Mouse (Mus musculus) stomach, embryonic 16.5 days (tissue): Measurements from ENCODE around the gene Syt14. TPM values are rescaled to one million over a fixed set of nuclear protein-coding genes. Genes with fewer than 3 reads are reported as not detected.

ENCODE experiments used
- ATAC-seq: fragments of 200-750 bp; cut with Nextera tagmentation; 2 replicates; pipeline ENCODE4 v1.8.0; 2017; ENCODE audit warnings: moderate number of reproducible peaks, moderate TSS enrichment; ENCODE audit not compliant: insufficient read depth, low FRiP score
- H3K27ac ChIP-seq: fragments of 300-500 bp; sonication (generic); 2 replicates; pipeline ENCODE4 v1.5.1; 2014; ENCODE audit warnings: low read length
- H3K27me3 ChIP-seq: fragments of 300-500 bp; sonication (generic); 2 replicates; pipeline ENCODE4 v1.6.1; 2014; ENCODE audit warnings: low read length, control low read depth, mixed read lengths; ENCODE audit not compliant: control insufficient read depth, insufficient read depth
- H3K36me3 ChIP-seq: fragments of 300-500 bp; sonication (generic); 2 replicates; pipeline ENCODE4 v1.6.1; 2014; ENCODE audit warnings: low read length; ENCODE audit not compliant: control insufficient read depth, insufficient read depth
- H3K4me1 ChIP-seq: fragments of 300-500 bp; sonication (generic); 2 replicates; pipeline ENCODE4 v1.6.1; 2014; ENCODE audit warnings: low read length, control low read depth, mixed read lengths; ENCODE audit not compliant: control insufficient read depth, insufficient read depth
- H3K4me2 ChIP-seq: fragments of 300-500 bp; sonication (generic); 2 replicates; pipeline ENCODE4 v1.6.1; 2014; ENCODE audit warnings: low read depth, low read length, mixed read lengths
- H3K4me3 ChIP-seq: fragments of 300-500 bp; sonication (generic); replicated peaks from 2 replicates; pipeline ENCODE4 v1.5.1; 2014; ENCODE audit warnings: mild to moderate bottlenecking, low read length
- H3K9ac ChIP-seq: fragments of 300-500 bp; sonication (generic); 2 replicates; pipeline ENCODE4 v1.6.1; 2014; ENCODE audit warnings: low read length
- H3K9me3 ChIP-seq: fragments of 300-500 bp; sonication (generic); replicated peaks from 2 replicates; pipeline ENCODE4 v1.6.1; 2016; ENCODE audit warnings: low read length, control low read depth; ENCODE audit not compliant: control insufficient read depth
- WGBS: fragments of 180-500 bp; shearing (Covaris S2); extraction: QIAGEN DNeasy Blood & Tissue Kit; methylation state at CpG from one replicate; pipeline ENCODE4 v1.1.7; 2014; 5-methylcytosine and 5-hydroxymethylcytosine counted together
- polyA plus RNA-seq: library from polyadenylated mRNA; unstranded; fragments of >200 nt; fragmentation: Nextera tagmentation; extraction: Ambion mirVana; gene quantifications from 2 replicates; pipeline ENCODE4 v1.2.1, GENCODE M21; 2015

The Syt14 gene
- polyA plus RNA-seq, 1 experiment from 2014 or later = 1.3 TPM

DNA sequence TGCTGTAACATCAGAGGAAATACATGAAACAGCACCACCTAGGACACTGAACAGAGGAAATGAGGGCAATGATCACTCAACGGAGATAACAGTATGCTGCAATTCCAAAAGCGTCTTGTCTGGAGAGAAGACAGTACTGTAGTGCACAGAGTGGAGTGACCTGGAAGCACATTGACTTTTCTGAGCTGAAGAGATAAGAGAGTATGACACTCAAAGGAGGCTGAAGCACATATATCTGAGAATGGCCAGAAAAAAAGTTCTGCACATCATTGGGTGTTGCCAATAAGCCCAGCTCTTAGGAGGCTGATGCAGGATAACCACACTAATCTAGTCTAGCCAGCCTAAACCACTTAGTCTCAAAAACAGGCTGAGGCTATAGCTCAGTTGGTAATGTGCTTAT is 34.0 kb downstream of the Syt14 start:
- Histone ChIP-seq H3K4me2 (no peak overlapping the region), H3K36me3 (no peaks in the 10 kb centered on the region), H3K4me3 (no peak overlapping the region), H3K27ac (no peak overlapping the region), H3K4me1 (no peaks in the 10 kb centered on the region), H3K27me3 (no peaks in the 10 kb centered on the region), H3K9me3 (no peaks in the 10 kb centered on the region), H3K9ac (no peak overlapping the region)
- 74% methylated on average over 2 of the region's 2 CpGs for WGBS
- peak; percentile 66; the same call in 1 of the 2 replicates for ATAC-seq

DNA sequence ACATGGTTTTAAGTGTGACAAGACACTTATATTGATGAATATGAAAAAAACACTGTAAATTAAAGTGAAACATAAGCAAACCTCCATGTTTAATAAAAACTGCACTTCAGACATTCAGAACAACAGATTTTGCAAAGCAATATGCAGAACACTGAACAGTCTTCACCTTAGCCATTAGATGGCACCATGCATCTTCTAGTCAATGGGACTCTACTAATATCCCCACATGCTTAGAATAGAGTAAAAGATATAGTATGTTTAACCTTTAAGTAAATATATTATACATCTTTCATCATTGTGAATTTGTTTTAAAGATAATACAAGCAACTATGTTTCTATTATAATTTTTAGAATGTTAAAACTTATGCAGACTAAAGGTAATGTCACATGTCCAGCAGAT is 34.7 kb downstream of the Syt14 start:
- no peak overlapping the region for H3K27ac ChIP-seq
- no peak for ATAC-seq
- H3K9ac ChIP-seq = no peak overlapping the region
- H3K4me1 ChIP-seq = no peaks in the 10 kb centered on the region
- H3K27me3 ChIP-seq = no peaks in the 10 kb centered on the region
- no peaks in the 10 kb centered on the region for H3K9me3 ChIP-seq
- H3K4me2 ChIP-seq = no peak overlapping the region
- H3K4me3 ChIP-seq = no peak overlapping the region
- no peaks in the 10 kb centered on the region for H3K36me3 ChIP-seq

DNA sequence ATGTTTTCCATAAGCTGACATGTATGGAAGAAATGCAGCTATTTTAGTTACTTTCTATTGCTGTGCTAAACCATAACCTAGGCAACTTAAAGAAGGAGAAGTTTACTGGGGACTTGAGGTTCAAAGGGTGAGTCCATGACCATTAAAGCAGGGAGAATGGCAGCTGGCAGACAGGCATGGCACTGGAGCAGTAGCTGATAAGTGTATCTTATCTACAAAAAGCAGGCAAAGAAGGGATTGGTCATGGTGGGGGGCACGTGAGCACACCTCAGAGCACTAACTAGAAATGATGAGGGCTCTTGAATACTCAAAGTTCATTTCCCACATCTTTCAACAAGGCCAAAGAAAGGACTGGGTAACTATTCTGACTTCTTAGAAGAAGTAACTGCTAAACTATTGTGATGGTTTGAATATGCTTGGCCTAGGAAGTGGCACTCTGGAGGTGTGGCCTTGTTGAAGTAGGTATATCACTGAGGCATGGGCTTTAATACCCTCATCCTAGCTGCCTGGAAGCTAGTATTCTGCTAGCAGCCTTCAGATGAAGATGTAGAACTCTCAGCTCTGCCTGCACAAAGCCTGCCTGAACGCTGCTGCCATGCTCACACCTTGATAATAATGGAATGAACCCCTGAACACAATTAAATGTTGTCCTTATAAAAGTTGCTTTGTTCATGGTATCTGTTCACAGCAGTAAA is 41.2 kb downstream of the Syt14 start:
- H3K4me1 ChIP-seq = no peaks in the 10 kb centered on the region
- no peaks in the 10 kb centered on the region for H3K27me3 ChIP-seq
- 80% methylated on average over 2 of the region's 2 CpGs for WGBS
- H3K9me3 ChIP-seq = no peaks in the 10 kb centered on the region
- H3K9ac ChIP-seq = no peak overlapping the region
- no peak overlapping the region for H3K4me2 ChIP-seq
- no peak overlapping the region for H3K4me3 ChIP-seq
- no peak overlapping the region for H3K27ac ChIP-seq
- no peaks in the 10 kb centered on the region for H3K36me3 ChIP-seq
- ATAC-seq = no peak; the same call in 1 of the 2 replicates

DNA sequence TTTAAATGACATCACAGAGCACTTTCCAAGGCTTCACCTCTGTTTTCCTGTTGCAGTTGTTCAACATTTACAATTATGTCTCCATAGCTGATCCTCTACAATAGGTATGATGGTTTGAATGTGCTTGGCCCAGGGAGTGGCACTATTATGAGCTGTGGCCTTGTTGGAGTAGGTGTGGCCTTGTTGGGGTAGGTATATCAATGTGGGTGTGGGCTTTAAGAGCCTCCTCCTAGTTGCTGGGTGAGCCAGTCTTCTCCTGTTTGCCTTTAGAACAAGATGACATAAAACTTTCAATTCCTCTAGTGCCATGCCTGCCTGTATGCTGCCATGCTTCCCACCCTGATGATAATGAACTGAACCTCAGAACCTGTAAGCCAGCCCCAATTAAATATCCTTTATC is 42.1 kb downstream of the Syt14 start:
- H3K4me3 ChIP-seq = no peak overlapping the region
- no peak overlapping the region for H3K9ac ChIP-seq
- no peaks in the 10 kb centered on the region for H3K27me3 ChIP-seq
- no peaks in the 10 kb centered on the region for H3K9me3 ChIP-seq
- ATAC-seq = peak; percentile 68; the same call in 1 of the 2 replicates
- no peak overlapping the region for H3K27ac ChIP-seq
- H3K36me3 ChIP-seq = no peaks in the 10 kb centered on the region
- H3K4me1 ChIP-seq = no peaks in the 10 kb centered on the region
- no peak overlapping the region for H3K4me2 ChIP-seq

DNA sequence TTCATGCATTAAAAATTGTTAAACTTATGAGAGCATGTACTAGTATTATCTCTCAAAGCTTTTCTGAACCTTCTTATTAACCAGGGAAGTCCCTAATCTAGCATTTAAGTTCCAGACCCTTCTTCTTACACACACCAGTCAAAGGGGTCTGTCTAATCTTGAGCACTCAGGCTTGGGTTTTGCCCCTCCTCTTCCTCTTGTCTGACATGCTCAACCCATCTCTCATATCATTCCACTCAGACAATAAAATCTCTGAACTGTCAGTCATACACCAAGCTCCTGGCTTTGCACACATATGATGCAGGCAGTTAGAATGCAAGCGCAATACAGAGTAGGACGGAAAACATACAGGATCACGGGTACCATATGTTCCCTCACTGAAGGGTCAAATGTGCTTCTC is 48.4 kb downstream of the Syt14 start:
- no peak for ATAC-seq
- WGBS = 92% methylated on average over 3 of the region's 3 CpGs

DNA sequence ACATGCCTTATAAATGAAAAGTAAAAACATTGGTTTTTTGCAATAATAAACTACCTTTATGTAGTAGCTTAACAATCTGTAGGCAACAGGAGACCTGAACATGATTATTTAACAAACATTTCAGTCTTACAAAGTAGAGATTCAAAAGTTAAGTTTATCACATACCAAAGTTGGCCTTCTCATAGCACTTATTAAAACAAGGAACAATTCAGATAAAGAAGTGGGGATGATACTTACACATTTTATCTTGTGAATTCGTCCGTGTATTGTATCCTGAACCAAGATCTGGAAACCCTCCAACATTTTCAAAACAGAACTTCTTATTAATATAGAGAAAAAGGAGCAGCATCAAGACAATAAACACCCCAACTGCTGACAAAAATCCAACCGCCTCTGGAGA is 49.1 kb downstream of the Syt14 start:
- H3K9ac ChIP-seq = no peak overlapping the region
- no peak for ATAC-seq
- WGBS = 66% methylated on average over 3 of the region's 3 CpGs
- H3K9me3 ChIP-seq = no peaks in the 10 kb centered on the region
- H3K4me2 ChIP-seq = no peak overlapping the region
- H3K36me3 ChIP-seq = no peaks in the 10 kb centered on the region
- no peaks in the 10 kb centered on the region for H3K4me1 ChIP-seq
- H3K4me3 ChIP-seq = no peak overlapping the region
- no peaks in the 10 kb centered on the region for H3K27me3 ChIP-seq
- no peak overlapping the region for H3K27ac ChIP-seq

More for the DNA sequence above, 48.4 kb downstream of the Syt14 start:
- H3K36me3 ChIP-seq = no peaks in the 10 kb centered on the region
- no peak overlapping the region for H3K4me3 ChIP-seq
- no peaks in the 10 kb centered on the region for H3K27me3 ChIP-seq
- no peak overlapping the region for H3K9ac ChIP-seq
- H3K9me3 ChIP-seq = no peaks in the 10 kb centered on the region
- H3K4me1 ChIP-seq = no peaks in the 10 kb centered on the region
- H3K27ac ChIP-seq = no peak overlapping the region
- no peak overlapping the region for H3K4me2 ChIP-seq

DNA sequence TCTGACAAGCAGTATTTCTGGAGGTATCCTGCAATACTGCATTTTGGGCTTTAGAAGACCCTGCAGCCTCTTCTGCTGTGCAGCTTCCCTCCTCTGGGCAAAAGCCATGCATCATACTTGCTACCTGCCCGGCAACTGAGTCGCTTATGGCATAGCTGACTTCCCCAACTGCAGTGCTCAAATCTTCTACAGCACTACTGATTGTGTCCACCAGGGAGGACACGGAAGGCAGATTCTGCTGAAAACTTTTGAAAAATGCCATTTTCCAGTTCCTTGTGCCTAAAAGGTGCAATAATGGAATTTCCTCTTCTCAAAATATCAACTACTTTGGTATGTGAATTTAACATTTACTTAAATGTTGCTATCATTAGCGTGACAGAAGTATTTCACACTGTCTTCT is 51.2 kb downstream of the Syt14 start:
- Histone ChIP-seq H3K9me3 (no peaks in the 10 kb centered on the region), H3K4me2 (no peak overlapping the region), H3K4me1 (no peaks in the 10 kb centered on the region), H3K36me3 (no peaks in the 10 kb centered on the region), H3K4me3 (no peak overlapping the region), H3K27me3 (no peaks in the 10 kb centered on the region), H3K27ac (no peak overlapping the region), H3K9ac (no peak overlapping the region)
- no peak for ATAC-seq
- WGBS = 77% methylated on average over 4 of the region's 4 CpGs

DNA sequence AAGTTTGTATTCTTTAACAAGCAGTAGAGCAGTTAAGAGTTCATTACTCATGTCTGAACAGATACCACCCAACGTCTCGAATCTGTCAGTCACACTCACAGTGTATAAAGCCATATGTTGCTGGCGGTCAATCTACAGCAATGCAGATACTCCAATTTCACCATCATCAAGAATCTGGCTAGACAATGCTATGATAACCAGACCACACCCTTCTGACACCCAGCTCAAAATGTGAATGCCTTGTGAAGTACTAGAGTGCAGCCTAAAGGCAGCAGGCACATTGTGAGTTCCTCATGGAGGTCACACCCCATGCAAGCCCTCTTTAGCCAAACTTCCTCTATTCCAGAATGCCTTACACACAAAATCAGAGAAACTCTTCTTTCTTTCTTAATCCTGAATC is 53.9 kb downstream of the Syt14 start:
- Histone ChIP-seq H3K27me3 (no peaks in the 10 kb centered on the region), H3K9ac (no peak overlapping the region), H3K4me2 (no peak overlapping the region), H3K36me3 (no peaks in the 10 kb centered on the region), H3K4me1 (no peaks in the 10 kb centered on the region), H3K9me3 (no peaks in the 10 kb centered on the region), H3K4me3 (no peak overlapping the region), H3K27ac (no peak overlapping the region)
- no peak for ATAC-seq
- WGBS = 84% methylated on average over 3 of the region's 3 CpGs

DNA sequence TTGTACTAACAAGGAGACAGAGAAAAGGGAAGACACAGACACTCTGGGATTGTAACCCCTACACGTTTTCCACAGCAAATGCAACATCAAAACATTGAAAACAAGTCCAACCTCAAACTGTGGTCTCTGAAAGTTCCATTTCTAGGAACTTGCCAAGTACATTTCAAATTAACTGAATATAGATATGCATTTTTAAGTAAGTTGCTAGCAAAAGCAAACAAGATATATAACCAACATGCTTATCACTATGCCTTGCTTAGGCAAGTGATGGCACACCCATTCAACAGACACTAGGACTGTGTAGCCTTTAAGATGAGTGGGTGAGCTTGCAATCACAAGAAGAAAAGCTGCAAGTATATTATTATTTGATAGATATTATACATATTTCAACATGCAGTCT is 54.5 kb downstream of the Syt14 start:
- Histone ChIP-seq H3K4me3 (no peak overlapping the region), H3K36me3 (no peaks in the 10 kb centered on the region), H3K9me3 (no peaks in the 10 kb centered on the region), H3K27me3 (no peaks in the 10 kb centered on the region), H3K27ac (no peak overlapping the region), H3K4me2 (no peak overlapping the region), H3K9ac (no peak overlapping the region), H3K4me1 (no peaks in the 10 kb centered on the region)
- 69% methylated on average over 1 of the region's 1 CpGs for WGBS
- no peak for ATAC-seq
